Mouse (Mus musculus) brain, adult 10 weeks (tissue): ENCODE measurements around the gene Oard1. TPM values are rescaled to one million over a fixed set of nuclear protein-coding genes. Genes with fewer than 3 reads are reported as not detected.

Experiments used
- polyA plus RNA-seq: library from polyadenylated mRNA; stranded (reverse); fragments of 350-450 nt; fragmentation: Illumina TruSeq; extraction: RNeasy Lipid Tissue Mini Kit (QIAGEN cat#74804); gene quantifications from one replicate; pipeline ENCODE4 v1.2.3, GENCODE M21; 2015; ENCODE audit warnings: low read depth, low replicate concordance

Oard1 gene
- 23.2 TPM for polyA plus RNA-seq

GRCm38 (mm10) chr17:48409380-48410298, at the start of gene Oard1, which contains the start of gene Nfya:
Oard1 (plus strand) TSS chr17:48410014.
Nfya (minus strand) TSS chr17:48409906.

DNA sequence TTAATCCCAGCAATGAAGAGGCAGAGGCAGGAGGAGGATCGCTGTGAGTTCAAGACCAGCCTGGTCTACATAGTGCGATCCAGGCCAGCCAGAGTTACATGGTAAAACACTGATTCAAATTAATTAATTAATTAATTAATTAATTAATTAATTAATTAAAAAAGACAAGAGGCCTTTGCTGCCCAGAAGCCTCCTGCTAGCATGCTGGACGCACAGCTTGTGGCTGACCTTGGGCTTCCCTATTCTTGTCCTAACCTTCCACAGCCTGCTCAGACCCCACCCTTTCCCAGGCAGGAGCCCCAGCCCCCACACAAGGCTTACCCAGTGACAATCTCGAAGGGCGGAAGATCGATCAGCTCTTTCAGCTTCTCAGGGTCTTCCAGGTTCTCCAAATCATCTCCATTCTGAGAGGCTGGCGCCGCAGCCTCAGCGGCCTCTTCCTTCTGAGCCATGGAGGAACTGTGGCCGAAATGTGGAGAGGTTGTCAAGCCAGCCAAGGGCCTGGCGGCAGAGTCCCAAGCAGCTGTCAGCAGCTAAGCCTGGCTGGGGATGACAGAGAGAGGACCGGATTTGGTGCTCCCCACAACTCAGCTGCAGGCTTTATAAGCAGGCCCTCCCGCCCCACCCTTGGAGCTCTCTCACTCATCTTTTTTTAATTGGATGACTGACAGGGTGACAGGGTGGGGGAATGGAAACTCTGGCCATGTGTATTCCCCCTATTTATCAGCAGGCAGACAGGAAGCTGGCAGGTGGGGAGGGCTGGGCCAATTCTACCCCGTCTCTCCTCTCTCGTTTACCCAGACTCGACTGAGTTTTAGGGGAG, 22.6 kb downstream of the Oard1 start, which contains the start of gene Apobec2:
TSS of gene Apobec2 (minus strand) at position 773 of the 823 bp plus-strand sequence.

GRCm38 (mm10) chr17:48451353-48451675, 41.5 kb downstream of the Oard1 start, which contains the start of gene Tspo2:
Tspo2 (minus strand) TSS chr17:48451522.

DNA sequence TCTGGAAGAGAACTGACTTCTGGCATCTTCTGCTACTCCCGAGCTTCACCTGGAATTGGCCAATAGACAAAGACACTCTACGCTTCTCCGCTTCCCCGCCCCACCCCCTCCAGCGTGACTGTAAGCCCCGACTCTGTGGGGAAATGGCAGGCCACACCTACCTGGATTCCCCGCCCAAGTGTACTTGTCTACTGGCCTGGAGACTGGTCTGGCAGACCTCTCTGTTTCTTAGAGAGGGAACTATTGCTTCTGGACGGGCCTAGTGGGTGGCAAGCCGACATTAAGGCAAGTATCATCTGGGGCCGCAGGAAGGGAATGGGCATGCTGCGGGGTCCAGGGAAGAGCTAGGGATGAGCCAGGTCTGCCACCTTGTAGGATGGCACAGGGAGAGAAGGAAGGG, 44.9 kb downstream of the Oard1 start, which contains the start of gene Unc5cl:
TSS of gene Unc5cl (plus strand) at position 214 of the 400 bp plus-strand sequence.

Other genes starting within 250 kb of the Oard1 start
- gene A530064D06Rik, start 242.7 kb upstream of the Oard1 start, polyA plus RNA-seq, result not detected
- not detected for gene Trem1, start 177.2 kb upstream of the Oard1 start, polyA plus RNA-seq
- gene Trem3, start 162.2 kb upstream of the Oard1 start, polyA plus RNA-seq, result not detected
- not detected for gene Treml4, start 145.7 kb upstream of the Oard1 start, polyA plus RNA-seq
- 0.45 TPM for gene Treml2, start 110.5 kb upstream of the Oard1 start, polyA plus RNA-seq
- gene B430306N03Rik, start 93.9 kb upstream of the Oard1 start, polyA plus RNA-seq, result not detected
- gene Trem2, start 63.6 kb upstream of the Oard1 start, polyA plus RNA-seq, result 28.7 TPM
- gene Treml1, start 50.1 kb upstream of the Oard1 start, polyA plus RNA-seq, result not detected
- gene Nfya, start 108 bp upstream of the Oard1 start, polyA plus RNA-seq, result 20.1 TPM
- not detected for gene Apobec2, start 22.9 kb downstream of the Oard1 start, polyA plus RNA-seq
- gene Tspo2, start 41.5 kb downstream of the Oard1 start, polyA plus RNA-seq, result not detected
- gene Unc5cl, start 44.9 kb downstream of the Oard1 start, polyA plus RNA-seq, result 0.39 TPM